Mouse (Mus musculus) liver, adult (tissue): Measurements from ENCODE around the gene Aox3.

ENCODE experiments used
- GATA4 ChIP-seq: IDR thresholded peaks from 2 replicates; pipeline ENCODE4 v1.6.1; 2014; ENCODE audit warnings: mild to moderate bottlenecking, low read length; ENCODE audit not compliant: insufficient replicate concordance

The Aox3 gene

DNA sequence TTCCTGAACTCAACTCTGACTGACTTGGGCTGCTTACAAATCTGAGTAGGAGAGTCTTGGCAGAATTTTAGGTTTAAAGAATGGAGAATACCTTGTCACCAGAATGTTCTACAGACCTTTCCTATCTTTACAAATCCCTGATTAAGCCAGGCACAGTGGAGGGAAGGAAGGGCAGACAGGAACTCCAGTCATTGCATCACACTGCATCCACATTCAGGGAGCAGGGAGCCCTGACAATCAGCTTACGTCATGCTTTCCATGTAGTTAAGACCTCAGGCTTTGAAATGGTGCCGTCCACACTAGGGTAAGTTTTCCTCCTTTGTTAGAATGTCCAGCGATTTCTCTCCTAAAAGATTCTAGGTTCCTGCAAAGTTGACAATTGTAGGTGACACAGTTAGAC, 21.7 kb upstream of the Aox3 start:
- no peak for TF ChIP-seq GATA4

DNA sequence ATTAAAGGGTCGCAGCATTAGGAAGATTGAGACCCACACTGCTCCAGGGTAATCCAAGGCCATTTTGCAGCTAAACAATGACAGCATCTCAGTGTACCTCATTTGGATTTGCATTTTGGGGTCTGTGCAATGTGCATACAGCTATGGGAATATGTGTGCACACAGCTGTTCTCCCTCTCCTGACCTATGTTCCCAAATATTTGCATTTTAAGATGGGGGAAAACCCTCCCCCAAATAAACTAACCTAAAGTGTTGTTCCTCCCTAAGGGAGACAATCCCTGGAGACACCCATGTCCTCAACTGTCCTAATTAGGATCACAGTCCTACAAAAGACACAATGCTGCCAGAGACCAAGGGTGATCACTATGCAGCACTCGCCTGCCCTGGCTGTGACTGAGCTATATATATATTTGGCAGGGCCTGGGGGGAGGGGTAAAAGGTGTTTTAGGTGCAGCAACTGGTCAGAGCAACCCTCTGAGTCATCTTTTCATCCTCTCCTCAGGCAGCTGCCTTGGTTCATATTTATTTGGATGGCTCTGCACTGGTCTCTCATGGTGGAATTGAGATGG, 20.9 kb upstream of the Aox3 start:
- TF ChIP-seq GATA4, result no peak

DNA sequence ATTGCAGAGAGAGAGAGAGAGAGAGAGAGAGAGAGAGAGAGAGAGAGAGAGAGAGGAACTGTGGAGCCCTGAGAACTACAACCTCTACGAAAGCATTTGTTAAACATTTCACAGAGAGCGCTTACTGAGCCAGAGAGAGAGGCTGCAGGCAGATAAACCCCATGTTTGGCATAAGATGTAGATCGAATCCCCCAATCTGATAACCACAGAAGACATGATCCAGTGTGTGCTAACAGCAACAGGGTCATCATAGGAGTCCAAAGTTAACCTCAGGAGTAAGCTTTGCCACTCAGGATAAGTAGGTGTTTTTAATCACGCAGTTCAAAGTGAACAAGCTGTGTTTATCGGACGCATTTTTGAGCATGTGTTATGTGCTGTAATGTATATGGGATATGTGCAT, 15.6 kb upstream of the Aox3 start:
- TF ChIP-seq GATA4, result peak; percentile 80; the same call in 1 of the 2 replicates

DNA sequence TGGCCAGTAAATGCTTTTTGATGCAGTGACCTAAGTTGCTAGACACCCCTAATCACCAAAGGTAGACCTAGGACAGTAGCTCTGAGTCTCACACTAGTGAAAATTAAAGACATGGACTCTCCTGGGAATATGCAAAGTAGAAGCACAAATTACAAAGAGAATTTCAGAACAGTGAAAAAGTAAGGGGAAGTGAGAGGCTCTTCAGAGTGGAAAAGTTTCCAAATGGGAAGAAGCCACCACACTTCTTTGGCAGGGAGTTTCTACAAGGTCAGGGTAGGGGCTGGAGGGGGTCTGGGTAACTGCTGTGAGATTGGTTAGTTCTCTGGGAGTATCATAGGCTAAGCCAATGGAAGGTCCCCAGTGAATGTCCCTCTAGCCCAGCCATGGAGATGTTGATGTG, 13.8 kb upstream of the Aox3 start:
- TF ChIP-seq GATA4, result no peak

DNA sequence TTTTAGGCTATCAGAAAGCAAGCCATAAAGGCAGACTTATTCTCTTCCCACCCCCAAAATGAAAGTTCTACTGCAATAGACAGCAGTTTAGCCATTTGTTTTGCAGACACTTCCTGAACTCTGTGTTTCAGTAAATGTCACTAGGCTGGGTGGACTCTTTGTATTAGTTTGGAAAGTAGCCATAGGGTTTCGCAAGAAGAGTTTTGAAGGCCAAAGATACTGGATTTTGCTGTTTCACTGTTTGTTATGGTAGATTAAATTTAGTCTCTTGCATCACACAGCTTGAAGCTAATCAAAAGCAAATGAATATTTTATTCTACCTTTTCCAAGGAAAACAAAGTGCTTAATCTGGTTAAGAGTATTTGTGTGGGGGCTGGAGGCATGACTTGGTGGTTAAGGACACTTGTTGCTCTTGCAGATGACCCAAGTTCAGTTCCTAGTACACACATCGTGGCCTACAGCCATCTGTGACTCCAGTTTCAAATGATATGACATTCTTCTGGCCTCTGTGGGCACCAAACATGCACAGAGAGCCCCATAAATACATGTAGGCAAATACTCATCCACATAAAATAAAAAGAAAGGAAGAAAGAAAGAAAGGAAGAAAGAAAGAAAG, 11.3 kb upstream of the Aox3 start:
- TF ChIP-seq GATA4, result peak; percentile 90

DNA sequence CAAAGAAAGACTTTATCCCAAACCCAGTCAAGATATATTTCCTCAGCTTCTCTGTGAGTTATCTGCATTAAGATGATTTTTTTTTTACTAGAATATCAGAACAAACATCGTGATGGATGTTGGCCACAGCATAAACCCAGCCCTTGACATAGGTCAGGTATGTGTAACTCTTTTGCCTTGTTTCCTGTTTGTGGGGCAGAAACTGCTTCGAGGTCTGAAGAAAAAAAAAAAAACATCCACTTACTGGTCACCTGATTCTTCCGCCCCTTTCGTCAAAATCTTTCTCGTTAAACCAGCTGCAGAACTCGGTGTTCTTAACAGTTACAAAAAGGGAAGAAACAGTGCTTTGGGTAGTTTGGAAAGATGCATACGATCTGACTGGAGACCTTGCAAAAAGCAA, 10.4 kb upstream of the Aox3 start:
- TF ChIP-seq GATA4, result no peak

DNA sequence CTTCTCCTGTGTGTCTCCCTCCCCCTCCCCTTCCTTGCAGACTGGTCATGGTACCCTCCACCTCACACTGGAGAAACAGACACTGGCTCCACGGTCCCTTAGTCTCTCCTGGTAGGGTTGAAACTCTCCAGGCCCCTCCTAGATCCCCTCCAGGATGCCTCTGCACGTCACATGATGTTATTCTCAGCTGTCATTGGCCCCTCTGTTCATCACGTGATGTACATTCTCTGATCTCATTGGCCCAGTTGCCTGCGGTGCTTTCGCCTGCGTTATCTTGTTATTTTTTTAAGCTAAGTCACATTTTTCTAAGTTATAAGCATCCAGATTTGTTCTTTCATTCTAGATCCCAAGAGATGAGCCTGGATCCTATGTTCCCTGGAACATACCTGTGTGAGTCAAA, 7.2 kb upstream of the Aox3 start:
- TF ChIP-seq GATA4, result no peak

DNA sequence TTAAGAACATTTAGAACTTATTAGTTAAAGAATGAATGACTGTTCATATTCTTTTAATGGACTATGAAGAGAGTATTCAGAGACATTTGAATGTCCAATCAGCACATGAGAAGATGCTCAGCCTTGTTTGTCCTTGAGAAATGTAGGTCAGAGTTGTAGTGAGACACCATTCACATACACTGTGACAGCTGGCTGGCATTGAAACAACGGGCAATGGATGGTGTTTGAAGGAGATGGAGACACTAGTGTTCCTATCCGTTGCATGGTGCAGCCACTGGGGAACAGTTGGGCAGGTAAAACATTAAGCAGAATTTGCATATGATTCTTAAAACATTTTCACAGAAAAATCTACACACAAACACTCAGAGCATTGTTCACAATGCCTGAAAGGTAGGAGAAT, 5.9 kb upstream of the Aox3 start:
- TF ChIP-seq GATA4, result no peak

DNA sequence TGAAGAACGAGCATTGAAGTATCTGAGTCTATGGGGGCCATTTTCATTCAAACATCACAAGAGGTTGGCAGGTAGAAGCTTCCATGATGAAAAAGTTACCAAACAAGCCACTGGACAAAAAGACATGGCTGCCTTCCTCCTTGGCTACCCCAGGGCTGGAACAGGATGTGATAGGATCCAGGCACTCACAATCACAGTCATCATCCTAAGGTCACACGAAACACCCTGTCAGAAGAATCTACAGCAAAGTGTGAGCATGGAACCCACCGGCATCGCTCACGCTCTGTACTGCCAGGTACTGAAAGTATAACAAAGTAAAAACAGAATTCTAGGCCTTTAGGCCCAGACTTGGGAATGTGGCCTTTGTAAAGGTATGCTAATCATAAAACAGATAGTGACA, 2.7 kb upstream of the Aox3 start:
- TF ChIP-seq GATA4, result no peak

DNA sequence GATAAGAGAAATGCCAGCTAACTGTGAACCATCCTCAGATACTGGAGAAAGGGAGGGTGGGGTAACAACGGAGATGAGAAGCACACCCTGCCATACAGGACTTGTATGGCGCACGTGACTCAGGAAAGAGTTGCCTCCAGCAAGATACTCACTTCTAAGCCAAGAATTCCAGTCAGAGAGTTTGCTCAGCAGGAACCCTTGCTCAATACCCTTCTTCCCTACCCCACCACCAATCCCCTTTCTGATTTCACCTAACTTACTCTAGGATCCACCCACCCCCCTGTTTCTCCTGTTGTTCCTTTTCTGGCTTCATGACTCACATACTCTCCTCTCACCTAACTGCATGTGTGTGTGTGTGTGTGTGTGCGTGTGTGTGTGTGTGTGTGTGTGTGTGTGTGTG, 1.6 kb upstream of the Aox3 start:
- no peak for TF ChIP-seq GATA4

DNA sequence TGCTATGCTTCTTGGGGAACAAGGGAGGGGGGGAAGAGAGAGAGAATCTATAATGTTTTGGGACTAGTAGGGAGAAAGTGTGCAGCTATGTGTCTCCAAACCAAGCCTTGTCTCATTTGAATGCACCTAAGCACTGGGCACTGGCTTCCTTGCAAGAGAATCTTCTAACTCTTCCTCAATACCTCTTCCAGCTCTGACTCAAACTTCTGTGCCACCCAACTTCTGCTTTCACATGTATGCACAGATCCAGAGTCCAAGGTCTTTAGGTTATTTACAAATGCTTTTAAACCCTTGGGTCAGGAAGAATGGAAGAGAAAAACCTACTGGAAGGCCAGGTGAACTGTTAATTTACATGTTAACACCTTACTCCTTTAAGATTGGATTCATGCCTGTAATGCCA, 511 bp downstream of the Aox3 start:
- TF ChIP-seq GATA4, result no peak

DNA sequence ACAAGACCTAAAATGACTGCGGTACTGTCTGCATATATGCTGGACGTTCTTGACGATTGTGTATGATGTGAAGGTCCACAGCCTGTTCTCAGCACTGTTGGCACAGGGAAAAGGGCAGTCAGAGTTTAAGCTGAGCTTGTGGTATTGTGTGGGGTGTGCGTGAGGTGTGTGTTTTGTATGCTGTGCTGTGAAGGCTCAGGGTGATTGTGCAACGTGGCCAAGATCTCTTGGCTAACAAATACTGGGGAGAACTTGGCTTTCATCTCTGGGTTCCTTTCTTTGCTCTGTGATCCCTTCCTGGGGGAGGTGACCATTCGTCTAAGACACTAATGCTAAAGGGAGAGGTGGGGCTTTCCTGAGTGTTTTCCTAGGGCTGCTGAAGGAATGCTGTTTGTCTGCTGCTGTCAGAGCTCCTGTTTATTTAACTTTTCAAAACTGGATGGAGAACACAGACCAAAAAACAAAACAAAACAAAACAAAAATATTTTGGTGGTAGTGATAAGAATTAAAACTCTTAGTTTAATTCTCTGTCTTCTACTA, 1.2 kb downstream of the Aox3 start:
- TF ChIP-seq GATA4, result no peak

DNA sequence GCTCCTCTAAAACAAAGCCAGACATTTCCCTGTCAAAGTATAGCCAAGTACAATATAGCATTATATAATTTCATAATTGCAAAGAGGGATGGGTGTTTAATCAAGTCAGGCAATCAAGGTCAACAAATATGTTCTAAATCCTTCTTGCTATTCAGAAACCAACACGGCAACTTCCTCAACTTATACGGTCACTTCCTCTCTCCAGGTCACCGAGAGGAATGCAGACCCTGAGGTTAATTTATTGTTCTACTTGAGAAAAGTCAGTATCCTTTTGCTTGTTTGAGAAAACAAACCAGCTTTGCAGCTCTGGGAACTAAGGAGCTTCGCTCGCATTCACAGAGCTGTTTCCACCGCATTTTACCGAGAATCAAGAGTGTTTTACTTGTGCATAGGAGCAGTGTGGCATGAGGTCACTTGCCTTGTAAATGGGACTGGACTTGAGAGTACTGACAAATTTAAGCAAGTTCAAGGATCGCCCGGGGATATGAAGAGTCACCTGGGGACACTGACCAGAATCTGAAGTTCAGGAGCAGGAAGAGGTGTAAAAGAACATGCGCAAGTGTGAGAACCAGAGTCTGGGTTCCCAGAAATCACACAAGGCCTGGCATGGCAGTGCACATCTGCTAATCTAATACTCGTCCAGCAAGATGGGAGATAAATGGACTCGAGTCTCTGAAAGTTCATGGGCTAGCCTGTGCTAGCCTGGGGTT, 1.9 kb downstream of the Aox3 start:
- no peak for TF ChIP-seq GATA4

DNA sequence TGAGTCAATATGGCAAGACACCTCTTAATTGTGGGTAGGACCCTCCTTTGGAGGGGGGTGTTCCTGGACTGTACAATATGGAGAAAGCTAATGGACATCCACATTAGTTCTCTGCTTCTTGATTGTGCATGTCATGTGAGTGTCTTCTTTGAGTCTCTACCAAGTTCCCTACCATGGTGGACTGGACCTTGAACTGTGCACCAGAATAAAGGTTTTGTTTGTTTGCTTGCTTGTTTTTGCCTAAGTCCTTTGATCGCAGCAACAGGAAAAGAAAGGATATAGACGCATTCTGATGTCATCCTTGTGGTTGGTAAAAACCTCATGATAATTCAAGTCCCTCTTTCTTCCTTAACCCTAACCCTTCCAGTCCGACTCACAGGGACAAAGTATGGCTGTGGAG, 5.3 kb downstream of the Aox3 start:
- no peak for TF ChIP-seq GATA4

DNA sequence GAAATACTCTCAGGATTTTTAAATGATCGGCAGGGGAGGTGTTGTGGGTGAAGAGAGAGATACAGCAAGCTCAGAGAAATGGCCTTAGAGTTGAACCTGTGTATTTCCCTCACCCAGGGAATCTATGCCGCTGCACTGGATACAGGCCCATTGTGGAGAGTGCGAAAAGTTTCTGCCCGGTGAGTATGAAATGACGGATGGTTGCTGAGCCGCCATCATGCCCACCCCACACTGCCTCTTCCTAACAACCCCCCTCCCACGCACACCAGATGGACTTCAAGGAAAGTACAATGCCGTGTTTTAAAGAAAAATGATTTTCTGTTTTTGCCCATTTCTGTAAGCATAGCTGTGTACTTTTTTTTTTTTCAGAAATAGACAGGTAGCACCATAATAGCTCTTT, 12.0 kb downstream of the Aox3 start:
- TF ChIP-seq GATA4, result no peak

DNA sequence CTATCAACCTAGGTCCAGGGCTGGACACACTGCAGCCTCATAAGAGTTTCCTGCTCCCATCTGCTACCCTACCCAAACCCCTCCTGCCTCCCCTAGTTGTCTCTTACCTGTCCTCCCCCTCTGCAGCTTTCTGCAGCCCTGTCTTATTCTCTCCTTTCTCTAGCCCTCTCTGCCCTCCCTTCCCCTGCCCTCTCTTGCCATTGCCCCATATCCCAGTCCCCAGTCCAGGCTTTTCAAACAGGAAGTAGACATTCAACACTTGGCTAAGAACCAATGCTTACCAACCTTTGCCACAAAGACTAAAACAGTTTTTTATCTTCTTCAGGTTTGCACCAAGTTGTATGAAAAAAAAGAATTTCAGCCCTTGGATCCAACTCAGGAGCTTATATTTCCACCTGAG, 25.0 kb downstream of the Aox3 start:
- TF ChIP-seq GATA4, result no peak
